24 mouse cellular contexts compared by ENCODE assay signal in the genomic region with DNA sequence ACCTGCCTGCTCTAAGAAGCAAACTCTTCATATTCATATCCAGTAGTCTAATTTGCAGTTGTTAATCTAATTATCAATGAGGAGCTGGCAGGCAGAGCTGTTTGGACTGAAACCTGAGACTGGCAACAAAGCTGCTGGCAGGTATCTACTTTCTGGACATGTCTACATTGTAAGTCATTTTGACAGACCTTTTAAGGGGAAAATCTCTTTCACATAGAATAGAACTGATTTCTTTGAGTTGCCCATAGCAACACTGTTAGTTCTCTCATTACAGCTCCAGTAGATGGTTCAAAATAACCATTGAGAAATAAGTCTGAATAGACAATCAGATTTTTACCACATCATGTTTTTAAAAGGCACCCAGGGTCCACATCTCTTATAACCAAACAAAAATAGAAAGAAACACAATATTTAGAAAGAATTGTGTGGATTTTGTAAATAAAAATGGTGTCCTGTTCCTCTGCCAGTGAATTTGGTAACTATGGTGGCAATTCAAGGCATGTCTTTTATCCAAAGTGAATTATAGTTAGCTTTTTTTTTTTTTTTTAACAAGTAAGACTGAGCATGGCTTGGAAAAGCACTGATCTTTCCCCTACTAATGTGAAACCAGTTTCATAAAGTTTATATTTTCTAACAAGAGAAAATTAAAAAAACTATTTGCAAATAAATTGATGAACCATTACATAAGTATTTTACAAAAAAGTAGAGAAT.
A peak's percentile ranks its signal among the peaks of the same experiment; 100 is the strongest.
DNase-seq lines count a peak whose midpoint lies in the region; ATAC-seq and TF ChIP-seq lines count a peak whose summit lies in the region.
"Had no signal": no experiment of that assay in that cellular context is flagged by ENCODE, and none has a peak within 500 bp of the region (broad histone marks: within the 10 kb centered on the region; RNA-seq: fewer than 3 reads in every experiment).

No protein-coding gene starts in this region.

- no peak for DNase-seq in forebrain, embryonic 11.5 days (ENCODE audit: low spot score)
- DNase-seq in midbrain, postnatal 0 days (ENCODE audit: low spot score) = peak; percentile 31
- DNase-seq in midbrain, embryonic 11.5 days (ENCODE audit: low spot score, missing footprints) = no peak
- peak; percentile 9 for DNase-seq in forebrain, postnatal 0 days
- no peak for DNase-seq in urinary bladder, postnatal 25 days (ENCODE audit: low spot score)
- DNase-seq: B cell, adult 2 months; cerebellum, adult 2 months; cerebellum, postnatal 36 days; gastrocnemius, adult 2 months; heart, postnatal 10 days; kidney, adult 9 months; kidney, postnatal 36 days; liver, postnatal 0 days; lung, postnatal 14 days; retina, postnatal 1 day; thymus, adult 18-20 months; thymus, postnatal 4 days had no signal

- H3K9me3 ChIP-seq in forebrain, embryonic 13.5 days (replicated peaks) = no peaks in the 10 kb centered on the region
- H3K9me3 ChIP-seq in forebrain, embryonic 11.5 days (ENCODE audit: control insufficient read depth, low read length) = no peaks in the 10 kb centered on the region
- no peaks in the 10 kb centered on the region for H3K9me3 ChIP-seq in midbrain, postnatal 0 days (ENCODE audit: low read length)
- no peaks in the 10 kb centered on the region for H3K9me3 ChIP-seq in midbrain, embryonic 11.5 days (ENCODE audit: control insufficient read depth, low read length)
- no peaks in the 10 kb centered on the region for H3K9me3 ChIP-seq in forebrain, postnatal 0 days (ENCODE audit: low read length)
- H3K9me3 ChIP-seq: embryonic facial prominence, embryonic 15.5 days; limb, embryonic 10.5 days; stomach, embryonic 15.5 days had no signal

- no peak overlapping the region for H3K27ac ChIP-seq in forebrain, embryonic 13.5 days
- H3K27ac ChIP-seq in forebrain, embryonic 11.5 days (ENCODE audit: low read depth, low read length) = no peak overlapping the region
- no peak overlapping the region for H3K27ac ChIP-seq in midbrain, postnatal 0 days (ENCODE audit: low read depth, low read length)
- no peak overlapping the region for H3K27ac ChIP-seq in midbrain, embryonic 11.5 days (ENCODE audit: low read depth, low read length)
- no peak overlapping the region for H3K27ac ChIP-seq in forebrain, postnatal 0 days (ENCODE audit: low read depth, low read length)
- H3K27ac ChIP-seq: embryonic facial prominence, embryonic 15.5 days; gastrocnemius, adult 2 months; limb, embryonic 10.5 days; stomach, embryonic 15.5 days had no signal

- no peaks in the 10 kb centered on the region for H3K27me3 ChIP-seq in forebrain, embryonic 13.5 days
- no peaks in the 10 kb centered on the region for H3K27me3 ChIP-seq in forebrain, embryonic 11.5 days (ENCODE audit: control insufficient read depth, insufficient read depth, low read length)
- H3K27me3 ChIP-seq in midbrain, postnatal 0 days (ENCODE audit: insufficient read depth, low read length) = no peaks in the 10 kb centered on the region
- no peaks in the 10 kb centered on the region for H3K27me3 ChIP-seq in midbrain, embryonic 11.5 days (ENCODE audit: control insufficient read depth, insufficient read depth, low read length)
- H3K27me3 ChIP-seq in forebrain, postnatal 0 days (ENCODE audit: insufficient read depth, low read length) = no peaks in the 10 kb centered on the region
- H3K27me3 ChIP-seq: embryonic facial prominence, embryonic 15.5 days; stomach, embryonic 15.5 days had no signal

- no peak for TF ChIP-seq CTCF in midbrain, postnatal 0 days (IDR thresholded peaks at IDR 0.05)
- no peak for TF ChIP-seq CTCF in forebrain, postnatal 0 days (IDR thresholded peaks at IDR 0.05; ENCODE audit: low read depth)

- ATAC-seq in forebrain, embryonic 13.5 days = peak; percentile 80; the same call in 1 of the 2 replicates
- ATAC-seq in forebrain, embryonic 11.5 days (replicated peaks; ENCODE audit: low FRiP score) = no peak
- no peak for ATAC-seq in midbrain, postnatal 0 days (ENCODE audit: low FRiP score)
- ATAC-seq in midbrain, embryonic 11.5 days (ENCODE audit: low FRiP score) = no peak
- no peak for ATAC-seq in forebrain, postnatal 0 days
- ATAC-seq in frontal cortex, adult (ENCODE audit: low TSS enrichment) = no peak
- ATAC-seq: inflammation-experienced regulatory T-cells, adult 6 months; liver, postnatal 0 days had no signal

- H3K4me3 ChIP-seq in forebrain, embryonic 13.5 days = no peak overlapping the region
- H3K4me3 ChIP-seq in forebrain, embryonic 11.5 days (ENCODE audit: low read depth, low read length) = no peak overlapping the region
- H3K4me3 ChIP-seq in midbrain, postnatal 0 days (ENCODE audit: low read depth, low read length) = no peak overlapping the region
- H3K4me3 ChIP-seq in midbrain, embryonic 11.5 days (ENCODE audit: low read depth, low read length) = no peak overlapping the region
- H3K4me3 ChIP-seq in forebrain, postnatal 0 days (ENCODE audit: low read depth, low read length) = no peak overlapping the region
- H3K4me3 ChIP-seq: embryonic facial prominence, embryonic 15.5 days; gastrocnemius, adult 2 months; limb, embryonic 10.5 days; stomach, embryonic 15.5 days had no signal

- no peaks in the 10 kb centered on the region for H3K36me3 ChIP-seq in forebrain, embryonic 13.5 days (ENCODE audit: poor library complexity, severe bottlenecking)
- no peaks in the 10 kb centered on the region for H3K36me3 ChIP-seq in forebrain, embryonic 11.5 days (ENCODE audit: control insufficient read depth, insufficient read depth, low read length)
- H3K36me3 ChIP-seq in midbrain, postnatal 0 days (ENCODE audit: insufficient read depth, low read length) = no peaks in the 10 kb centered on the region
- H3K36me3 ChIP-seq in midbrain, embryonic 11.5 days (ENCODE audit: control insufficient read depth, insufficient read depth, low read length) = no peaks in the 10 kb centered on the region
- no peaks in the 10 kb centered on the region for H3K36me3 ChIP-seq in forebrain, postnatal 0 days (ENCODE audit: insufficient read depth)
- H3K36me3 ChIP-seq: embryonic facial prominence, embryonic 15.5 days; limb, embryonic 10.5 days; stomach, embryonic 15.5 days had no signal

- no peaks in the 10 kb centered on the region for H3K4me1 ChIP-seq in forebrain, embryonic 13.5 days
- H3K4me1 ChIP-seq in forebrain, embryonic 11.5 days (replicated peaks; ENCODE audit: control insufficient read depth, insufficient read depth, low read length) = no peaks in the 10 kb centered on the region
- no peaks in the 10 kb centered on the region for H3K4me1 ChIP-seq in midbrain, postnatal 0 days (ENCODE audit: insufficient read depth, low read length)
- no peaks in the 10 kb centered on the region for H3K4me1 ChIP-seq in midbrain, embryonic 11.5 days (ENCODE audit: control insufficient read depth, insufficient read depth, low read length)
- H3K4me1 ChIP-seq in forebrain, postnatal 0 days (ENCODE audit: insufficient read depth) = no peaks in the 10 kb centered on the region
- H3K4me1 ChIP-seq: embryonic facial prominence, embryonic 15.5 days; limb, embryonic 10.5 days; stomach, embryonic 15.5 days had no signal

- no peak overlapping the region for H3K9ac ChIP-seq in forebrain, embryonic 13.5 days
- no peak overlapping the region for H3K9ac ChIP-seq in forebrain, embryonic 11.5 days (ENCODE audit: low read length)
- H3K9ac ChIP-seq in midbrain, postnatal 0 days (replicated peaks; ENCODE audit: low read length, poor library complexity, severe bottlenecking) = no peak overlapping the region
- no peak overlapping the region for H3K9ac ChIP-seq in midbrain, embryonic 11.5 days (ENCODE audit: low read length)
- H3K9ac ChIP-seq in forebrain, postnatal 0 days = no peak overlapping the region
- H3K9ac ChIP-seq: embryonic facial prominence, embryonic 15.5 days; liver, postnatal 0 days; stomach, embryonic 15.5 days had no signal

- H3K4me2 ChIP-seq in forebrain, embryonic 13.5 days = no peak overlapping the region
- no peak overlapping the region for H3K4me2 ChIP-seq in forebrain, embryonic 11.5 days (ENCODE audit: low read depth, low read length, severe bottlenecking)
- H3K4me2 ChIP-seq in midbrain, postnatal 0 days (ENCODE audit: low read depth, low read length, poor library complexity, severe bottlenecking) = no peak overlapping the region
- no peak overlapping the region for H3K4me2 ChIP-seq in midbrain, embryonic 11.5 days
- H3K4me2 ChIP-seq in forebrain, postnatal 0 days (ENCODE audit: low read depth) = no peak overlapping the region
- H3K4me2 ChIP-seq: embryonic facial prominence, embryonic 15.5 days; heart, embryonic 11.5 days; stomach, embryonic 15.5 days had no signal

Comparison
In these comparisons a context has a peak if more than half of its experiments do, and no peak if none do; other contexts are left out.
1. DNase-seq: peak in midbrain, postnatal 0 days (single experiment) and forebrain, postnatal 0 days (single experiment); none in forebrain, embryonic 11.5 days (single experiment), midbrain, embryonic 11.5 days (single experiment) and urinary bladder, postnatal 25 days (single experiment).